8 mouse cellular contexts compared by ENCODE assay signal in the genomic region with DNA sequence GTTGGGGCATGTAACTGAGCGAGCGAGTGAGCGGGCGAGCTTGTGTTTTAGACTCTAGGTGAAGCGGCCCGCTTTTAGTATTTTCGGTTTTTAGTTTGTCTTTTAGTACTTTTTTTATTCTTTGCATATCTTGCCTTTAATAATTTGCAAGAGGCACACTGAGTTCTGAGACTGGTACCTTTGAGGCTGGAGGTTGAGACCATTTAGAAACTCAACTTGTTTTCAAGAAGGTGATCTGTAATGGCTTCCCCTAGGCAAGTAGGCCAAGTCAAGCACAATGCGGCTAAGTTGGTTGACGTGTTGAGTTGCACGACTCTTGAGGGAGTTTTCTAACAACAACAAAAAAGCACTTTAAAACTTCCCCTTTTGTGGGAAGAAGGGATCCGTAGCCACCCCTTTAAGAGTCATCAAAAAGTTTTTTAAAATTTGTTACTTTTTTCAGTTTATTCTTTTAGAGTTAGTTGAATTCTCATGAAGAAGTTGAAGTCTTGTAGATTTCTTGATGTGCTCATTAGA. TPM values are rescaled to one million over a fixed set of nuclear protein-coding genes. Genes with fewer than 3 reads are reported as not detected.
DNase-seq lines count a peak whose midpoint lies in the region; ATAC-seq and TF ChIP-seq lines count a peak whose summit lies in the region.

No protein-coding gene starts in this region.

- under 1% methylated on average over 11 of the region's 11 CpGs for WGBS in thymus, adult 2 months
- WGBS in embryonic facial prominence, embryonic 14.5 days: 3% methylated on average over 11 of the region's 11 CpGs
- under 1% methylated on average over 11 of the region's 11 CpGs for WGBS in kidney, postnatal 0 days
- WGBS in midbrain, embryonic 14.5 days: 2% methylated on average over 11 of the region's 11 CpGs

- peak overlapping the region; percentile 90 for H3K27ac ChIP-seq in thymus, adult 2 months (ENCODE audit: control insufficient read depth, insufficient read depth, low read length)
- H3K27ac ChIP-seq in embryonic facial prominence, embryonic 14.5 days (replicated peaks; ENCODE audit: low read depth, low read length): peak overlapping the region; percentile 98
- H3K27ac ChIP-seq in kidney, postnatal 0 days: peak overlapping the region; percentile 99
- peak overlapping the region; percentile 71; the same call in 1 of the 2 replicates for H3K27ac ChIP-seq in midbrain, embryonic 14.5 days (replicated peaks; ENCODE audit: low read depth, low read length)

- intact Hi-C loops in left cerebral cortex, postnatal 4 days (cut with DNase I): no loop called here

- peaks cover 10% of the 10 kb centered on the region for H3K36me3 ChIP-seq in thymus, adult 2 months (ENCODE audit: control insufficient read depth, insufficient read depth, low read length)
- H3K36me3 ChIP-seq in embryonic facial prominence, embryonic 14.5 days (ENCODE audit: control insufficient read depth, insufficient read depth, low read length): peaks cover 38% of the 10 kb centered on the region
- H3K36me3 ChIP-seq in kidney, postnatal 0 days (ENCODE audit: insufficient read depth, low read length): peaks cover 17% of the 10 kb centered on the region
- H3K36me3 ChIP-seq in midbrain, embryonic 14.5 days (ENCODE audit: control insufficient read depth, insufficient read depth, low read length): 0 out of 2 replicates have a peak, but pooled peaks cover 9% of the 10 kb centered on the region

- no peak for DNase-seq in thymus, adult 2 months
- no peak for DNase-seq in thymus, postnatal 36 days
- peak; percentile 44 for DNase-seq in embryonic facial prominence, embryonic 14.5 days (ENCODE audit: low spot score)
- DNase-seq in kidney, postnatal 0 days (ENCODE audit: low spot score): peak; percentile 56
- DNase-seq in midbrain, embryonic 14.5 days: peak; percentile 40
- DNase-seq in MN1 (ENCODE audit: low spot score): no peak
- no peak for DNase-seq in left cerebral cortex, postnatal 4 days
- DNase-seq in cerebellum, adult 11 months: no peak

- peak overlapping the region; percentile 94 for H3K9ac ChIP-seq in embryonic facial prominence, embryonic 14.5 days (ENCODE audit: low read depth, low read length)
- peak overlapping the region; percentile 98 for H3K9ac ChIP-seq in kidney, postnatal 0 days (ENCODE audit: low read depth, low read length)
- peak overlapping the region; percentile 71 for H3K9ac ChIP-seq in midbrain, embryonic 14.5 days (replicated peaks; ENCODE audit: low read length)

- no peak for TF ChIP-seq POLR2A in thymus, adult 2 months (IDR thresholded peaks at IDR 0.05; ENCODE audit: control insufficient read depth, extremely low read depth, insufficient read depth, low read length, poor library complexity)

- no peaks in the 10 kb centered on the region for H3K27me3 ChIP-seq in thymus, adult 2 months (ENCODE audit: control insufficient read depth, insufficient read depth, low read length)
- no peaks in the 10 kb centered on the region for H3K27me3 ChIP-seq in embryonic facial prominence, embryonic 14.5 days (replicated peaks; ENCODE audit: control insufficient read depth, insufficient read depth, low read length)
- no peaks in the 10 kb centered on the region for H3K27me3 ChIP-seq in kidney, postnatal 0 days (ENCODE audit: insufficient read depth, low read length)
- H3K27me3 ChIP-seq in midbrain, embryonic 14.5 days (ENCODE audit: control insufficient read depth, insufficient read depth, low read length): no peaks in the 10 kb centered on the region

- peaks cover 19% of the 10 kb centered on the region for H3K4me1 ChIP-seq in thymus, adult 2 months (replicated peaks; ENCODE audit: control insufficient read depth, insufficient read depth, low read length)
- H3K4me1 ChIP-seq in embryonic facial prominence, embryonic 14.5 days (ENCODE audit: control insufficient read depth, insufficient read depth, low read length): peaks cover 9% of the 10 kb centered on the region; the same call in 1 of the 2 replicates
- H3K4me1 ChIP-seq in kidney, postnatal 0 days (replicated peaks; ENCODE audit: insufficient read depth, low read length): 0 out of 2 replicates have a peak, but pooled peaks cover 4% of the 10 kb centered on the region
- peaks cover 9% of the 10 kb centered on the region; the same call in 1 of the 2 replicates for H3K4me1 ChIP-seq in midbrain, embryonic 14.5 days (ENCODE audit: control insufficient read depth, insufficient read depth, low read length)

- H3K4me2 ChIP-seq in embryonic facial prominence, embryonic 14.5 days (ENCODE audit: low read depth, low read length): peak overlapping the region; percentile 70
- peak overlapping the region; percentile 77 for H3K4me2 ChIP-seq in kidney, postnatal 0 days (ENCODE audit: low read length)
- peak overlapping the region; percentile 75 for H3K4me2 ChIP-seq in midbrain, embryonic 14.5 days (ENCODE audit: low read length)

- H3K4me3 ChIP-seq in thymus, adult 2 months (ENCODE audit: control insufficient read depth, insufficient read depth, low read length): peak overlapping the region; percentile 95
- H3K4me3 ChIP-seq in embryonic facial prominence, embryonic 14.5 days (ENCODE audit: low read depth, low read length): peak overlapping the region; percentile 75
- peak overlapping the region; percentile 94 for H3K4me3 ChIP-seq in kidney, postnatal 0 days (replicated peaks; ENCODE audit: low read depth, low read length)
- peak overlapping the region; percentile 87 for H3K4me3 ChIP-seq in midbrain, embryonic 14.5 days (replicated peaks; ENCODE audit: low read depth, low read length)

- no peaks in the 10 kb centered on the region for H3K9me3 ChIP-seq in embryonic facial prominence, embryonic 14.5 days (ENCODE audit: control insufficient read depth, low read length)
- no peaks in the 10 kb centered on the region for H3K9me3 ChIP-seq in kidney, postnatal 0 days (replicated peaks; ENCODE audit: low read length)
- no peaks in the 10 kb centered on the region for H3K9me3 ChIP-seq in midbrain, embryonic 14.5 days (ENCODE audit: control insufficient read depth, low read length)

- no peak for TF ChIP-seq CTCF in thymus, adult 2 months (IDR thresholded peaks at IDR 0.05; ENCODE audit: borderline replicate concordance, control insufficient read depth, extremely low read depth, insufficient read depth, low read length, poor library complexity)
- TF ChIP-seq CTCF in kidney, postnatal 0 days (IDR thresholded peaks at IDR 0.05; ENCODE audit: low read depth): no peak

- no peak for ATAC-seq in embryonic facial prominence, embryonic 14.5 days (ENCODE audit: low read depth)
- no peak for ATAC-seq in kidney, postnatal 0 days (replicated peaks; ENCODE audit: low FRiP score, low read depth)
- ATAC-seq in midbrain, embryonic 14.5 days (ENCODE audit: low FRiP score, low TSS enrichment): no peak

RNA-seq across cellular contexts. Expression of a gene that starts 1.7 kb away (rescaled TPM):
- polyA plus RNA-seq in thymus, adult 2 months (2012; rRNA removed): 14.0 and 18.4 TPM in 2 replicates
- 35.8 and 40.4 TPM in 2 replicates for polyA plus RNA-seq in embryonic facial prominence, embryonic 14.5 days (2014; fragmentation: Nextera tagmentation; extraction: Ambion mirVana)
- 32.7 and 34.1 TPM in 2 replicates for polyA plus RNA-seq in kidney, postnatal 0 days (2015; fragmentation: Nextera tagmentation; extraction: Ambion mirVana)
- polyA plus RNA-seq in midbrain, embryonic 14.5 days (2014; fragmentation: Nextera tagmentation; extraction: Ambion mirVana): 5.6 and 8.4 TPM in 2 replicates
- 1 to 10 TPM; 6.7 to 6.8 TPM for total RNA-seq in left cerebral cortex, postnatal 4 days (2021)

RNA-seq across cellular contexts. Expression of a gene that starts 42.9 kb away (rescaled TPM):
- 23.1 and 27.9 TPM in 2 replicates for polyA plus RNA-seq in thymus, adult 2 months (2012; rRNA removed)
- 25.6 and 25.7 TPM in 2 replicates for polyA plus RNA-seq in embryonic facial prominence, embryonic 14.5 days (2014; fragmentation: Nextera tagmentation; extraction: Ambion mirVana)
- 27.0 and 28.4 TPM in 2 replicates for polyA plus RNA-seq in kidney, postnatal 0 days (2015; fragmentation: Nextera tagmentation; extraction: Ambion mirVana)
- 35.9 and 36.1 TPM in 2 replicates for polyA plus RNA-seq in midbrain, embryonic 14.5 days (2014; fragmentation: Nextera tagmentation; extraction: Ambion mirVana)
- 10 to 100 TPM; 27.3 to 30.0 TPM for total RNA-seq in left cerebral cortex, postnatal 4 days (2021)

RNA-seq across cellular contexts. Expression of a gene that starts 43.0 kb away (rescaled TPM):
- 25.8 and 30.4 TPM in 2 replicates for polyA plus RNA-seq in thymus, adult 2 months (2012; rRNA removed)
- 53.9 and 62.1 TPM in 2 replicates for polyA plus RNA-seq in embryonic facial prominence, embryonic 14.5 days (2014; fragmentation: Nextera tagmentation; extraction: Ambion mirVana)
- 46.1 and 49.7 TPM in 2 replicates for polyA plus RNA-seq in kidney, postnatal 0 days (2015; fragmentation: Nextera tagmentation; extraction: Ambion mirVana)
- polyA plus RNA-seq in midbrain, embryonic 14.5 days (2014; fragmentation: Nextera tagmentation; extraction: Ambion mirVana): 59.2 and 77.2 TPM in 2 replicates
- total RNA-seq in left cerebral cortex, postnatal 4 days (2021): 10 to 100 TPM; 55.4 to 59.3 TPM

RNA-seq across cellular contexts. Expression of a gene that starts 55.7 kb away (rescaled TPM):
- 0.33 and 1.3 TPM in 2 replicates for polyA plus RNA-seq in thymus, adult 2 months (2012; rRNA removed)
- polyA plus RNA-seq in embryonic facial prominence, embryonic 14.5 days (2014; fragmentation: Nextera tagmentation; extraction: Ambion mirVana): 3.9 and 4.7 TPM in 2 replicates
- 0.77 and 1.0 TPM in 2 replicates for polyA plus RNA-seq in kidney, postnatal 0 days (2015; fragmentation: Nextera tagmentation; extraction: Ambion mirVana)
- polyA plus RNA-seq in midbrain, embryonic 14.5 days (2014; fragmentation: Nextera tagmentation; extraction: Ambion mirVana): 0.38 TPM in 1 of 2 replicates, not detected in the other
- not detected for total RNA-seq in left cerebral cortex, postnatal 4 days (2021)

Comparison
In these comparisons a context has a peak if more than half of its experiments do, and no peak if none do; other contexts are left out.
1. DNase-seq: peak in embryonic facial prominence, embryonic 14.5 days (single experiment), kidney, postnatal 0 days (single experiment) and midbrain, embryonic 14.5 days (single experiment); none in thymus, adult 2 months (single experiment), thymus, postnatal 36 days (0 of 2), MN1 (single experiment), left cerebral cortex, postnatal 4 days (single experiment) and cerebellum, adult 11 months (single experiment).
2. Peak in every context shown above with its lines, with median percentiles within 50 percentile points of each other: H3K27ac ChIP-seq, H3K4me3 ChIP-seq, H3K4me2 ChIP-seq and H3K9ac ChIP-seq.